Comparison of ENCODE assay signal across 8 mouse cellular contexts in the genomic region with DNA sequence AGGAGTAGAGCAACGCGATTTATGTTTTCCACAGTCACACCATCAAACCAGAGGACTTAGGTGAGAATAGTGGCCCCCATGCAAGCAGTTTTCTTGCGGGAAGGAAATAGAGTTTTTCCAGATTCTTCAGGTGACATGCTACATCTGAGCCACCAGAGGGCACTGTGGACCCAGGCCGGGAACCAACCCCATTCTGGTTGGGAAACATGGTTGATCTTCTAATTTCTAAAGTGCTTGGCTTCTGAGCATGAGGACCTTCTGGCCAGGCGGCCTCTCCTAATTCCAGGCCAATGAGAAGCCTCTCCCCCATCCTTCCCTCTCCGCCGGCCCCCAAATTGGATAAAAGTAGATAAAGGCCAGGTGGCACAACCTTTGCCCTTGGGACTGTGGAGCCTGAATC. TPM values are rescaled to one million over a fixed set of nuclear protein-coding genes. Genes with fewer than 3 reads are reported as not detected.
DNase-seq lines count a peak whose midpoint lies in the region; ATAC-seq and TF ChIP-seq lines count a peak whose summit lies in the region.
"Had no signal": no experiment of that assay in that cellular context is flagged by ENCODE, and none has a peak within 500 bp of the region (broad histone marks: within the 10 kb centered on the region; RNA-seq: fewer than 3 reads in every experiment).

No protein-coding gene starts in this region.

- peak; percentile 53 to 84 (median 65); a peak in 5 of 6 replicates for TF ChIP-seq CTCF in MEL (IDR thresholded peaks at IDR 0.05 in 2 of 3, conservative IDR thresholded peaks at IDR 0.05 in 1 of 3; ENCODE audit: control insufficient read depth in 1 of 3, insufficient read depth in 1 of 3, low read depth in 2 of 3, low read length in 3 of 3, poor library complexity in 1 of 3, severe bottlenecking in 1 of 3)
- peak; percentile 86 for TF ChIP-seq CTCF in lung, embryonic 14.5 days (IDR thresholded peaks at IDR 0.05; ENCODE audit: low read depth)

- peak; percentile 59 for TF ChIP-seq RAD21 in MEL (IDR thresholded peaks at IDR 0.05; ENCODE audit: low read depth, low read length)

- H3K9me3 ChIP-seq in kidney, embryonic 15.5 days (replicated peaks), result no peaks in the 10 kb centered on the region
- H3K9me3 ChIP-seq in MEL (replicated peaks; ENCODE audit: insufficient read depth, low read length), result no peaks in the 10 kb centered on the region
- no peaks in the 10 kb centered on the region for H3K9me3 ChIP-seq in lung, embryonic 14.5 days (ENCODE audit: low read depth, low read length)

- H3K27me3 ChIP-seq in kidney, embryonic 15.5 days, result no peaks in the 10 kb centered on the region
- H3K27me3 ChIP-seq in MEL (ENCODE audit: control insufficient read depth in 1 of 2, insufficient read depth in 2 of 2, low read length in 2 of 2), result no peaks in the 10 kb centered on the region
- no peaks in the 10 kb centered on the region for H3K27me3 ChIP-seq in lung, embryonic 14.5 days (ENCODE audit: insufficient read depth, low read length)

- H3K4me2 ChIP-seq in kidney, embryonic 15.5 days, result no peak overlapping the region
- H3K4me2 ChIP-seq in lung, embryonic 14.5 days, result no peak overlapping the region

- no peak overlapping the region for H3K4me3 ChIP-seq in kidney, embryonic 15.5 days (replicated peaks)
- no peak overlapping the region for H3K4me3 ChIP-seq in MEL (ENCODE audit: control insufficient read depth in 1 of 2, insufficient read depth in 1 of 2, low read depth in 2 of 2, low read length in 2 of 2)
- no peak overlapping the region for H3K4me3 ChIP-seq in lung, embryonic 14.5 days (ENCODE audit: low read depth, low read length)

- H3K27ac ChIP-seq in kidney, embryonic 15.5 days, result no peak overlapping the region
- H3K27ac ChIP-seq in MEL (ENCODE audit: control insufficient read depth, low read depth, low read length), result no peak overlapping the region
- no peak overlapping the region for H3K27ac ChIP-seq in lung, embryonic 14.5 days (ENCODE audit: low read depth)

- peak; percentile 31 for DNase-seq in kidney, adult 18-20 months
- DNase-seq in CD4-positive helper T cell, adult 2 months (ENCODE audit: low read depth, low spot score), result peak; percentile 5
- peak; percentile 23 for DNase-seq in MEL (ENCODE audit: low read depth, low spot score)
- DNase-seq in embryo, embryonic 11 days, result peak; percentile 57
- peak; percentile 68 for DNase-seq in lung, embryonic 14.5 days

- peaks cover 26% of the 10 kb centered on the region for H3K36me3 ChIP-seq in kidney, embryonic 15.5 days
- H3K36me3 ChIP-seq in MEL (ENCODE audit: control insufficient read depth in 1 of 2, insufficient read depth in 2 of 2, low read length in 2 of 2), result no peaks in the 10 kb centered on the region
- H3K36me3 ChIP-seq in lung, embryonic 14.5 days (ENCODE audit: insufficient read depth), result peaks cover 12% of the 10 kb centered on the region; the same call in 1 of the 2 replicates

- no peak overlapping the region for H3K9ac ChIP-seq in kidney, embryonic 15.5 days
- no peak overlapping the region for H3K9ac ChIP-seq in MEL (ENCODE audit: control insufficient read depth, low read depth, low read length, poor library complexity, severe bottlenecking)
- no peak overlapping the region for H3K9ac ChIP-seq in lung, embryonic 14.5 days

- no peak for TF ChIP-seq POLR2A in MEL (IDR thresholded peaks at IDR 0.05; ENCODE audit: control insufficient read depth in 1 of 2, insufficient read depth in 1 of 2, low read depth in 1 of 2, low read length in 2 of 2, poor library complexity in 1 of 2)

- H3K4me1 ChIP-seq in kidney, embryonic 15.5 days, result no peaks in the 10 kb centered on the region
- no peaks in the 10 kb centered on the region for H3K4me1 ChIP-seq in MEL (ENCODE audit: control insufficient read depth in 1 of 2, insufficient read depth in 2 of 2, low read length in 2 of 2)
- no peaks in the 10 kb centered on the region for H3K4me1 ChIP-seq in lung, embryonic 14.5 days (ENCODE audit: insufficient read depth)

- ATAC-seq in kidney, embryonic 15.5 days (replicated peaks; ENCODE audit: low FRiP score), result no peak
- ATAC-seq in lung, embryonic 14.5 days (ENCODE audit: insufficient read depth), result no peak
- no peak for ATAC-seq in megakaryocyte, adult 5-6 weeks (ENCODE audit: poor library complexity, severe bottlenecking)

- TF ChIP-seq EP300 in MEL (IDR thresholded peaks at IDR 0.05; ENCODE audit: low read depth in 1 of 2, low read length in 2 of 2), result no peak

- 22% methylated on average over 7 of the region's 7 CpGs for WGBS in kidney, embryonic 15.5 days
- 21% methylated on average over 7 of the region's 7 CpGs for WGBS in lung, embryonic 14.5 days

- H3K79me2 ChIP-seq in MEL (ENCODE audit: control insufficient read depth, insufficient read depth, low read length, poor library complexity), result no peaks in the 10 kb centered on the region

TF ChIP-seq in MEL, 35 proteins besides CTCF, POLR2A, EP300 and RAD21:
- no peak for TF ChIP-seq TAL1 (IDR thresholded peaks at IDR 0.05; ENCODE audit: low read length)
- peak; percentile 69 for TF ChIP-seq SMC3 (IDR thresholded peaks at IDR 0.05; ENCODE audit: low read depth, low read length)
TF ChIP-seq in MEL: peak in this region for 1.

RNA-seq across cellular contexts. Expression of a gene that starts 38.3 kb away (rescaled TPM):
- polyA plus RNA-seq in kidney, embryonic 15.5 days (2015; fragmentation: Nextera tagmentation; extraction: Ambion mirVana), result 21.9 and 24.4 TPM in 2 replicates
- not detected in 2 replicates for total RNA-seq in MEL (2012; rRNA removed)
- not detected for polyA plus RNA-seq in MEL (2012; ENCODE audit: insufficient read depth in 1 of 2, insufficient read length in 2 of 2, low read depth in 1 of 2, low replicate concordance in 2 of 2, missing spikeins in 1 of 2)
- polyA plus RNA-seq in lung, embryonic 14.5 days (2014; fragmentation: Nextera tagmentation; extraction: Ambion mirVana), result 20.3 and 20.6 TPM in 2 replicates
- total RNA-seq in megakaryocyte, adult 5-6 weeks (2015), result not detected in 2 replicates
- total RNA-seq in megakaryocyte, adult 5-6 weeks (2017), result 0.53 TPM in 1 of 2 replicates, not detected in the other

RNA-seq across cellular contexts. Expression of a gene that starts 39.9 kb away (rescaled TPM):
- polyA plus RNA-seq in kidney, embryonic 15.5 days (2015; fragmentation: Nextera tagmentation; extraction: Ambion mirVana), result 22.5 and 22.8 TPM in 2 replicates
- total RNA-seq in MEL (2012; rRNA removed), result not detected in 2 replicates
- not detected for polyA plus RNA-seq in MEL (2012; ENCODE audit: insufficient read depth in 1 of 2, insufficient read length in 2 of 2, low read depth in 1 of 2, low replicate concordance in 2 of 2, missing spikeins in 1 of 2)
- polyA plus RNA-seq in lung, embryonic 14.5 days (2014; fragmentation: Nextera tagmentation; extraction: Ambion mirVana), result 21.6 and 21.7 TPM in 2 replicates
- total RNA-seq in megakaryocyte, adult 5-6 weeks (2015), result not detected in 2 replicates
- total RNA-seq in megakaryocyte, adult 5-6 weeks (2017), result not detected in 2 replicates

RNA-seq across cellular contexts. Expression of a gene that starts 56.6 kb away (rescaled TPM):
- 11.7 and 18.2 TPM in 2 replicates for polyA plus RNA-seq in kidney, embryonic 15.5 days (2015; fragmentation: Nextera tagmentation; extraction: Ambion mirVana)
- not detected in 2 replicates for total RNA-seq in MEL (2012; rRNA removed)
- polyA plus RNA-seq in MEL (2012; ENCODE audit: insufficient read depth in 1 of 2, insufficient read length in 2 of 2, low read depth in 1 of 2, low replicate concordance in 2 of 2, missing spikeins in 1 of 2), result not detected
- 14.5 and 15.6 TPM in 2 replicates for polyA plus RNA-seq in lung, embryonic 14.5 days (2014; fragmentation: Nextera tagmentation; extraction: Ambion mirVana)
- total RNA-seq in megakaryocyte, adult 5-6 weeks (2015), result 0.04 and 0.32 TPM in 2 replicates
- total RNA-seq in megakaryocyte, adult 5-6 weeks (2017), result not detected in 2 replicates
- total RNA-seq: hematopoietic stem cell, adult 5-6 weeks had no signal

Comparison
In these comparisons a context has a peak if more than half of its experiments do, and no peak if none do; other contexts are left out.
1. DNase-seq: peak in every context shown above with its lines; median percentile 68 in lung, embryonic 14.5 days; 57 in embryo, embryonic 11 days; 31 in kidney, adult 18-20 months; 23 in MEL; 5 in CD4-positive helper T cell, adult 2 months.
2. RNA of a gene that starts 38.3 kb away (polyA plus RNA-seq): 21.9 to 24.4 TPM in kidney, embryonic 15.5 days and 20.3 to 20.6 TPM in lung, embryonic 14.5 days; not detected in MEL; every median in the first group is over 10 times any median in the second.
3. RNA of a gene that starts 39.9 kb away (polyA plus RNA-seq): 22.5 to 22.8 TPM in kidney, embryonic 15.5 days and 21.6 to 21.7 TPM in lung, embryonic 14.5 days; not detected in MEL; every median in the first group is over 10 times any median in the second.
4. RNA of a gene that starts 56.6 kb away (polyA plus RNA-seq): 11.7 to 18.2 TPM in kidney, embryonic 15.5 days and 14.5 to 15.6 TPM in lung, embryonic 14.5 days; not detected in MEL; every median in the first group is over 10 times any median in the second.